Mouse (Mus musculus) C2C12 (cell line): Measurements from ENCODE around the gene Il18bp. TPM values are rescaled to one million over a fixed set of nuclear protein-coding genes. Genes with fewer than 3 reads are reported as not detected.

Experiments
- H3K27me3 ChIP-seq: one replicate; pipeline ENCODE4 v1.6.1; 2011; ENCODE audit not compliant: control insufficient read depth, insufficient read depth, insufficient read length
- H3K36me3 ChIP-seq: one replicate; pipeline ENCODE4 v1.6.1; 2011; ENCODE audit not compliant: control insufficient read depth, insufficient read depth
- H3K4me3 ChIP-seq: one replicate; pipeline ENCODE4 v1.5.1; 2011; ENCODE audit warnings: mild to moderate bottlenecking, control low read depth; ENCODE audit not compliant: poor library complexity, insufficient read depth, severe bottlenecking
- H3K79me2 ChIP-seq: one replicate; pipeline ENCODE4 v1.6.1; 2011; ENCODE audit not compliant: control insufficient read depth, insufficient read depth
- H3K79me3 ChIP-seq: one replicate; pipeline ENCODE4 v1.6.1; 2011; ENCODE audit warnings: low read depth, control low read depth
- H3ac ChIP-seq: one replicate; pipeline ENCODE3; 2011; ENCODE audit warnings: low read depth; ENCODE audit not compliant: control insufficient read depth, insufficient read length
- CEBPB ChIP-seq: IDR thresholded peaks from one replicate; pipeline ENCODE4 v1.6.1; 2011; ENCODE audit warnings: low read depth, mild to moderate bottlenecking, control low read depth, moderate library complexity
- CTCF ChIP-seq: IDR thresholded peaks from one replicate; pipeline ENCODE4 v1.5.1; 2011; ENCODE audit not compliant: control insufficient read depth, insufficient read depth, insufficient read length
- FOSL1 ChIP-seq: IDR thresholded peaks from one replicate; pipeline ENCODE4 v1.8.0; 2011; ENCODE audit warnings: mild to moderate bottlenecking, low read length; ENCODE audit not compliant: poor library complexity, insufficient read depth, severe bottlenecking
- MAX ChIP-seq: IDR thresholded peaks from one replicate; pipeline ENCODE4 v1.6.1; 2011; ENCODE audit warnings: mild to moderate bottlenecking, control low read depth
- MYOD1 ChIP-seq: IDR thresholded peaks from one replicate; pipeline ENCODE4 v1.6.1; 2011; ENCODE audit warnings: low read depth; ENCODE audit not compliant: control insufficient read depth, insufficient read length
- MYOG ChIP-seq: IDR thresholded peaks from one replicate; pipeline ENCODE4 v1.6.1; 2011; ENCODE audit not compliant: control insufficient read depth, insufficient read length; ENCODE audit errors: extremely low read depth
- USF1 ChIP-seq: IDR thresholded peaks from one replicate; pipeline ENCODE4 v1.6.1; 2011; ENCODE audit warnings: low read depth, mild to moderate bottlenecking, control low read depth, moderate library complexity
- polyA plus RNA-seq: library from polyadenylated mRNA; unstranded; fragments of >200 nt; fragmentation: generic; extraction: Trizol; gene quantifications from one replicate; pipeline ENCODE4 v1.2.1, GENCODE M21; 2012; ENCODE audit warnings: missing spikeins

Il18bp gene
- polyA plus RNA-seq, 1 experiment: 0.95 TPM

- Histone ChIP-seq H3K4me3 (no peak overlapping the region), H3K27me3 (no peaks in the 10 kb centered on the region), H3K79me2 (peaks cover 29% of the 10 kb centered on the region), H3K36me3 (peaks cover 36% of the 10 kb centered on the region), H3ac (no peak overlapping the region), H3K79me3 (peaks cover 1% of the 10 kb centered on the region)
- TF ChIP-seq USF1: no peak
- no peak for TF ChIP-seq FOSL1
- no peak for TF ChIP-seq MAX
- no peak for TF ChIP-seq MYOD1
- TF ChIP-seq CTCF: no peak
- TF ChIP-seq CEBPB: no peak
- no peak for TF ChIP-seq MYOG
Observed at GRCm38 (mm10) chr7:101982735-101983134, 35.8 kb downstream of the Il18bp start.

GRCm38 (mm10) chr7:101974505-101974904 lies 44.0 kb downstream of the Il18bp start:
- peaks cover 64% of the 10 kb centered on the region for H3K79me3 ChIP-seq
- H3ac ChIP-seq: no peak overlapping the region
- H3K27me3 ChIP-seq: no peaks in the 10 kb centered on the region
- no peak overlapping the region for H3K4me3 ChIP-seq
- H3K79me2 ChIP-seq: peaks cover 67% of the 10 kb centered on the region
- TF ChIP-seq USF1 (no peak), MYOG (no peak), CEBPB (no peak), MYOD1 (no peak), CTCF (no peak), MAX (no peak), FOSL1 (no peak)
- peaks cover 15% of the 10 kb centered on the region for H3K36me3 ChIP-seq

- no peak for TF ChIP-seq CEBPB
- no peak for TF ChIP-seq CTCF
- no peak for TF ChIP-seq MYOD1
- no peak for TF ChIP-seq MYOG
- TF ChIP-seq USF1: no peak
- TF ChIP-seq FOSL1: no peak
- TF ChIP-seq MAX: no peak
- peaks cover 73% of the 10 kb centered on the region for H3K79me2 ChIP-seq
- no peak overlapping the region for H3ac ChIP-seq
- H3K36me3 ChIP-seq: peaks cover 11% of the 10 kb centered on the region
- no peaks in the 10 kb centered on the region for H3K27me3 ChIP-seq
- H3K79me3 ChIP-seq: peaks cover 66% of the 10 kb centered on the region
- H3K4me3 ChIP-seq: no peak overlapping the region
Observed at GRCm38 (mm10) chr7:101973730-101974129, 44.8 kb downstream of the Il18bp start.

- TF ChIP-seq USF1: no peak
- TF ChIP-seq FOSL1: no peak
- TF ChIP-seq MAX: no peak
- TF ChIP-seq MYOD1: no peak
- no peak for TF ChIP-seq CEBPB
- no peak for TF ChIP-seq CTCF
- no peak for TF ChIP-seq MYOG
- peaks cover 6% of the 10 kb centered on the region for H3K36me3 ChIP-seq
- H3K79me2 ChIP-seq: peaks cover 88% of the 10 kb centered on the region
- no peak overlapping the region for H3ac ChIP-seq
- no peaks in the 10 kb centered on the region for H3K27me3 ChIP-seq
- peaks cover 79% of the 10 kb centered on the region for H3K79me3 ChIP-seq
- peak overlapping the region; percentile 35 for H3K4me3 ChIP-seq
Observed at GRCm38 (mm10) chr7:101971721-101972120, 46.8 kb downstream of the Il18bp start.

GRCm38 (mm10) chr7:101970821-101971461 lies 47.5 kb downstream of the Il18bp start:
- Histone ChIP-seq H3K27me3 (no peaks in the 10 kb centered on the region), H3K79me2 (peaks cover 88% of the 10 kb centered on the region), H3K79me3 (peaks cover 81% of the 10 kb centered on the region), H3K36me3 (peaks cover 6% of the 10 kb centered on the region), H3K4me3 (peak overlapping the region; percentile 35), H3ac (peak overlapping the region; percentile 58)
- TF ChIP-seq USF1 (no peak), MAX (peak; percentile 34)

GRCm38 (mm10) chr7:101970429-101970775 lies 48.1 kb downstream of the Il18bp start:
- peaks cover 5% of the 10 kb centered on the region for H3K36me3 ChIP-seq
- H3K4me3 ChIP-seq: peak overlapping the region; percentile 35
- no peak for TF ChIP-seq FOSL1
- H3K27me3 ChIP-seq: no peaks in the 10 kb centered on the region
- peaks cover 87% of the 10 kb centered on the region for H3K79me2 ChIP-seq
- peak overlapping the region; percentile 76 for H3ac ChIP-seq
- H3K79me3 ChIP-seq: peaks cover 76% of the 10 kb centered on the region
